In the genomic region with DNA sequence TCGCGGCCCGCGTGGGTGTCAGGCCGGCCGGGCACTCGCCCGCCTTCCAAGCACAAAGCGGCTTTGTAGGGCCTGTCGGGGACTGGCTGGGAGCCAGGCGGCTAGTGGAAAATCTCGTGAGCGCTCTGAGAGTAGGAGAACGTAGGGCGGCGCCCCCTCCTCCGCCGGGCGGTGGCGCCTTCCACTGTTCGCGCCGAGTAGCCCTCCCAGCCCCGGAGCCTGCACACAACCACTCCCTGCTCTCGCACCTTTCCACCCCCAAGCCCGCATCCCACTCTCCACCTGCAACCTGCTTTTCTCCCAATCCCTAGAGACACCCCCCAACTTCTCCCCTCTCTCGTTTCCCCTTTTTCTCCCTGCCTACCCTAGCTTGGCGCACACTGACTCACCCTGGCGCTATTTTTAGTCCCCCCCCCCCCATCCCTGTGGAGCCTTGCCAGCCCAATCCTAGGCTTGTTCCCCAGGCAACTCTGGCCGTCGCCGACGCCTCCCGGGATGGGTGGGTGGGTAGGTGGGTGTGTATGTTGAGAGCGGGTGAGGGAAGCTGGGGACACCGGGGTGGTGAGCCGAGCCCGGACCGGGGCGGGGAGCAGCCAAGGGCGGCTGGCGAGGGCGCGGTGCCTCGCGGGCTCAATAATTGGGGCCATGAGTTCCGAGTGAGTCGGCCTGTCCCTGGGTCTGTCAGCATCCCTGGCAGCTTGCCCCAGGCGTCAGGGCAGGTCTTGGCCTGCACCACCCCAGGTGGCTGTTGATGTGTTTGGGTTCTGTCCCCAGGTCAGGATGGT, we compare ENCODE assay signal across 8 mouse cellular contexts. TPM values are rescaled to one million over a fixed set of nuclear protein-coding genes. Genes with fewer than 3 reads are reported as not detected.
A peak's percentile ranks its signal among the peaks of the same experiment; 100 is the strongest.
DNase-seq lines count a peak whose midpoint lies in the region; ATAC-seq and TF ChIP-seq lines count a peak whose summit lies in the region.

No protein-coding gene starts in this region.

- no peaks in the 10 kb centered on the region for H3K27me3 ChIP-seq in embryonic facial prominence, embryonic 14.5 days (replicated peaks; ENCODE audit: control insufficient read depth, insufficient read depth, low read length)
- no peaks in the 10 kb centered on the region for H3K27me3 ChIP-seq in limb, embryonic 14.5 days (ENCODE audit: control insufficient read depth, insufficient read depth, low read length)
- no peaks in the 10 kb centered on the region for H3K27me3 ChIP-seq in midbrain, embryonic 16.5 days (ENCODE audit: control insufficient read depth, insufficient read depth, low read depth, low read length)

- H3K36me3 ChIP-seq in embryonic facial prominence, embryonic 14.5 days (ENCODE audit: control insufficient read depth, insufficient read depth, low read length), result peaks cover 15% of the 10 kb centered on the region; the same call in 1 of the 2 replicates
- peaks cover 11% of the 10 kb centered on the region for H3K36me3 ChIP-seq in limb, embryonic 14.5 days (ENCODE audit: control insufficient read depth, insufficient read depth, low read length)
- H3K36me3 ChIP-seq in midbrain, embryonic 16.5 days (ENCODE audit: control insufficient read depth, insufficient read depth, low read length), result no peaks in the 10 kb centered on the region

- peak overlapping the region; percentile 84 for H3K4me2 ChIP-seq in embryonic facial prominence, embryonic 14.5 days (ENCODE audit: low read depth, low read length)
- peak overlapping the region; percentile 97 for H3K4me2 ChIP-seq in limb, embryonic 14.5 days (replicated peaks; ENCODE audit: low read depth, low read length, severe bottlenecking)
- H3K4me2 ChIP-seq in midbrain, embryonic 16.5 days (ENCODE audit: low read length), result peak overlapping the region; percentile 81

- peak overlapping the region; percentile 77 for H3K9ac ChIP-seq in embryonic facial prominence, embryonic 14.5 days (ENCODE audit: low read depth, low read length)
- peak overlapping the region; percentile 71 for H3K9ac ChIP-seq in limb, embryonic 14.5 days (ENCODE audit: low read depth, low read length, severe bottlenecking)
- peak overlapping the region; percentile 90 for H3K9ac ChIP-seq in midbrain, embryonic 16.5 days (ENCODE audit: low read depth, low read length)

- H3K4me3 ChIP-seq in embryonic facial prominence, embryonic 14.5 days (ENCODE audit: low read depth, low read length), result peak overlapping the region; percentile 90
- peak overlapping the region; percentile 62 for H3K4me3 ChIP-seq in limb, embryonic 14.5 days (replicated peaks; ENCODE audit: low read length)
- peak overlapping the region; percentile 66 for H3K4me3 ChIP-seq in midbrain, embryonic 16.5 days (ENCODE audit: low read depth, low read length)

- H3K9me3 ChIP-seq in embryonic facial prominence, embryonic 14.5 days (ENCODE audit: control insufficient read depth, low read length), result no peaks in the 10 kb centered on the region
- no peaks in the 10 kb centered on the region for H3K9me3 ChIP-seq in limb, embryonic 14.5 days (ENCODE audit: control insufficient read depth, low read length)
- H3K9me3 ChIP-seq in midbrain, embryonic 16.5 days (replicated peaks; ENCODE audit: control insufficient read depth, low read length, poor library complexity, severe bottlenecking), result no peaks in the 10 kb centered on the region

- H3K27ac ChIP-seq in embryonic facial prominence, embryonic 14.5 days (replicated peaks; ENCODE audit: low read depth, low read length), result peak overlapping the region; percentile 99
- peak overlapping the region; percentile 99 for H3K27ac ChIP-seq in limb, embryonic 14.5 days (replicated peaks; ENCODE audit: low read depth, low read length)
- peak overlapping the region; percentile 100 for H3K27ac ChIP-seq in midbrain, embryonic 16.5 days (ENCODE audit: low read length)

- ATAC-seq in embryonic facial prominence, embryonic 14.5 days (ENCODE audit: low read depth), result peak; percentile 56
- ATAC-seq in limb, embryonic 14.5 days (ENCODE audit: low FRiP score, low read depth), result peak; percentile 50
- peak; percentile 63 for ATAC-seq in midbrain, embryonic 16.5 days

- no peak for TF ChIP-seq POLR2A in limb, embryonic 14.5 days (IDR thresholded peaks at IDR 0.05; ENCODE audit: borderline replicate concordance, extremely low read depth, insufficient read depth, insufficient read length)

- peak; percentile 89 for DNase-seq in 3134 (ENCODE audit: extremely low read depth, insufficient read length, low spot score)
- DNase-seq in adrenal gland, postnatal 25 days, result peak; percentile 90
- peak; percentile 96 for DNase-seq in embryonic facial prominence, embryonic 14.5 days (ENCODE audit: low spot score)
- peak; percentile 87 for DNase-seq in heart, adult 8-10 months (ENCODE audit: low spot score)
- DNase-seq in kidney, adult 9 months, result peak; percentile 89
- DNase-seq in limb, embryonic 14.5 days (ENCODE audit: low spot score), result peak; percentile 96
- DNase-seq in spleen, postnatal 10 days (ENCODE audit: low spot score in 2 of 2), result peak; percentile 85 to 87

- WGBS in embryonic facial prominence, embryonic 14.5 days, result under 1% methylated on average over 24 of the region's 49 CpGs
- WGBS in limb, embryonic 14.5 days, result under 1% methylated on average over 29 of the region's 49 CpGs
- WGBS in midbrain, embryonic 16.5 days, result under 1% methylated on average over 37 of the region's 49 CpGs

- H3K4me1 ChIP-seq in embryonic facial prominence, embryonic 14.5 days (ENCODE audit: control insufficient read depth, insufficient read depth, low read length), result peaks cover 53% of the 10 kb centered on the region
- H3K4me1 ChIP-seq in limb, embryonic 14.5 days (ENCODE audit: control insufficient read depth, insufficient read depth, low read length), result peaks cover 53% of the 10 kb centered on the region
- H3K4me1 ChIP-seq in midbrain, embryonic 16.5 days (ENCODE audit: control insufficient read depth, insufficient read depth, low read length), result peaks cover 64% of the 10 kb centered on the region

RNA-seq across cellular contexts. Expression of a gene that starts 11.8 kb away (rescaled TPM):
- total RNA-seq in adrenal gland, postnatal 25 days (2021), result 134 and 146 TPM in 2 replicates
- 48.8 and 49.0 TPM in 2 replicates for polyA plus RNA-seq in embryonic facial prominence, embryonic 14.5 days (2014; fragmentation: Nextera tagmentation; extraction: Ambion mirVana)
- 10 to 100 TPM; 52.0 to 71.5 (median 59.6) TPM for total RNA-seq in heart, adult 8-10 months (2022)
- 155 and 206 TPM in 2 replicates for polyA plus RNA-seq in limb, embryonic 14.5 days (2012; rRNA removed)
- 48.9 and 58.1 TPM in 2 replicates for polyA plus RNA-seq in limb, embryonic 14.5 days (2014; fragmentation: Nextera tagmentation; extraction: Ambion mirVana)
- 33.8 and 38.8 TPM in 2 replicates for polyA plus RNA-seq in midbrain, embryonic 16.5 days (2015; fragmentation: Nextera tagmentation; extraction: Ambion mirVana)

RNA-seq across cellular contexts. Expression of a gene that starts 18.5 kb away (rescaled TPM):
- 31.9 and 35.8 TPM in 2 replicates for total RNA-seq in adrenal gland, postnatal 25 days (2021)
- polyA plus RNA-seq in embryonic facial prominence, embryonic 14.5 days (2014; fragmentation: Nextera tagmentation; extraction: Ambion mirVana), result 173 and 200 TPM in 2 replicates
- total RNA-seq in heart, adult 8-10 months (2022), result 1 to 10 TPM; 3.9 to 4.6 (median 3.9) TPM
- polyA plus RNA-seq in limb, embryonic 14.5 days (2012; rRNA removed), result 266 and 343 TPM in 2 replicates
- polyA plus RNA-seq in limb, embryonic 14.5 days (2014; fragmentation: Nextera tagmentation; extraction: Ambion mirVana), result 234 and 252 TPM in 2 replicates
- 672 and 703 TPM in 2 replicates for polyA plus RNA-seq in midbrain, embryonic 16.5 days (2015; fragmentation: Nextera tagmentation; extraction: Ambion mirVana)

RNA-seq across cellular contexts. Expression of a gene that starts 21.9 kb away (rescaled TPM):
- total RNA-seq in adrenal gland, postnatal 25 days (2021), result not detected in 2 replicates
- polyA plus RNA-seq in embryonic facial prominence, embryonic 14.5 days (2014; fragmentation: Nextera tagmentation; extraction: Ambion mirVana), result 0.77 and 1.3 TPM in 2 replicates
- total RNA-seq in heart, adult 8-10 months (2022), result not detected
- polyA plus RNA-seq in limb, embryonic 14.5 days (2012; rRNA removed), result 0.99 and 1.1 TPM in 2 replicates
- 0.44 and 0.53 TPM in 2 replicates for polyA plus RNA-seq in limb, embryonic 14.5 days (2014; fragmentation: Nextera tagmentation; extraction: Ambion mirVana)
- polyA plus RNA-seq in midbrain, embryonic 16.5 days (2015; fragmentation: Nextera tagmentation; extraction: Ambion mirVana), result 4.3 and 5.6 TPM in 2 replicates

RNA-seq across cellular contexts. Expression of a gene that starts 26.6 kb away (rescaled TPM):
- total RNA-seq in adrenal gland, postnatal 25 days (2021), result 1.6 and 3.7 TPM in 2 replicates
- 1.7 and 2.0 TPM in 2 replicates for polyA plus RNA-seq in embryonic facial prominence, embryonic 14.5 days (2014; fragmentation: Nextera tagmentation; extraction: Ambion mirVana)
- total RNA-seq in heart, adult 8-10 months (2022), result under 1 TPM in 1 of 4 experiments, not detected in 3; 0.14 TPM
- 4.4 and 7.9 TPM in 2 replicates for polyA plus RNA-seq in limb, embryonic 14.5 days (2012; rRNA removed)
- 0.80 and 2.2 TPM in 2 replicates for polyA plus RNA-seq in limb, embryonic 14.5 days (2014; fragmentation: Nextera tagmentation; extraction: Ambion mirVana)
- polyA plus RNA-seq in midbrain, embryonic 16.5 days (2015; fragmentation: Nextera tagmentation; extraction: Ambion mirVana), result 83.8 and 98.0 TPM in 2 replicates

RNA-seq across cellular contexts. Expression of a gene that starts 28.7 kb away (rescaled TPM):
- 19.4 and 33.2 TPM in 2 replicates for total RNA-seq in adrenal gland, postnatal 25 days (2021)
- 23.3 and 26.0 TPM in 2 replicates for polyA plus RNA-seq in embryonic facial prominence, embryonic 14.5 days (2014; fragmentation: Nextera tagmentation; extraction: Ambion mirVana)
- total RNA-seq in heart, adult 8-10 months (2022), result 10 to 100 TPM; 17.2 to 22.5 (median 21.2) TPM
- polyA plus RNA-seq in limb, embryonic 14.5 days (2012; rRNA removed), result 99.2 and 127 TPM in 2 replicates
- 33.2 and 37.9 TPM in 2 replicates for polyA plus RNA-seq in limb, embryonic 14.5 days (2014; fragmentation: Nextera tagmentation; extraction: Ambion mirVana)
- polyA plus RNA-seq in midbrain, embryonic 16.5 days (2015; fragmentation: Nextera tagmentation; extraction: Ambion mirVana), result 2.3 and 2.8 TPM in 2 replicates

Comparison
In these comparisons a context has a peak if more than half of its experiments do, and no peak if none do; other contexts are left out.
1. Peak in every context shown above with its lines: DNase-seq, ATAC-seq, H3K4me3 ChIP-seq and H3K27ac ChIP-seq.